Mouse (Mus musculus): ENCODE results near the gene Gm525. TPM values are rescaled to one million over a fixed set of nuclear protein-coding genes. Genes with fewer than 3 reads are reported as not detected.
"Not testable (repeated sequence)": the region's sequence is repeated elsewhere in the genome, so short reads cannot be mapped to it uniquely, and the experiment has no call there.

Gene Gm525
- polyA plus RNA-seq, 1 experiment from 2014 or later: not detected

DNA sequence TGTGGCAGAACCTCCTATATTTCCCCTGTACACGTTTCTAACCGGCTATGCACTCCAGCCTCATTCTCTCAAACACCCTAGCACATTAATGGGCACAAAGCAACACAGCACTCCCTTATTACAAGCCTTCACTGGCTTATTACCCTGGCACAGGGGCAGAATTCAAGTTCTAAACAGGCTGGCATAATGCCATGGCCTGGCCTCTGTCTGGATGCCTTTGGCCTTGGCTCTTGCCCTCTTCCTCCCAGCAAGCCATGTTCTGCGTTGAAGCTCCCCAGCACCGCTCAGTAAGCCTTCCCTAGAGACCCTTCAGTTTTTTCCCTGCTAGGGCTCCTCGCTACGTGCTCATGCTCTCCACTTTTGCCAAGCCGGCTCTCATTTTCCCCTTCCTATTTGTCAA is 30.6 kb upstream of the Gm525 start:
- Histone ChIP-seq H3K36me3 (peaks cover 82% of the 10 kb centered on the region), H3K4me2 (replicated peaks) (no peak overlapping the region), H3K9ac (replicated peaks) (no peak overlapping the region), H3K27me3 (no peaks in the 10 kb centered on the region), H3K27ac (replicated peaks) (no peak overlapping the region), H3K9me3 (peaks cover 7% of the 10 kb centered on the region), H3K4me3 (no peak overlapping the region), H3K4me1 (no peaks in the 10 kb centered on the region)
- 92% methylated on average over 7 of the region's 7 CpGs for WGBS
- ATAC-seq (ENCODE audit: low FRiP score, low read depth): no peak

DNA sequence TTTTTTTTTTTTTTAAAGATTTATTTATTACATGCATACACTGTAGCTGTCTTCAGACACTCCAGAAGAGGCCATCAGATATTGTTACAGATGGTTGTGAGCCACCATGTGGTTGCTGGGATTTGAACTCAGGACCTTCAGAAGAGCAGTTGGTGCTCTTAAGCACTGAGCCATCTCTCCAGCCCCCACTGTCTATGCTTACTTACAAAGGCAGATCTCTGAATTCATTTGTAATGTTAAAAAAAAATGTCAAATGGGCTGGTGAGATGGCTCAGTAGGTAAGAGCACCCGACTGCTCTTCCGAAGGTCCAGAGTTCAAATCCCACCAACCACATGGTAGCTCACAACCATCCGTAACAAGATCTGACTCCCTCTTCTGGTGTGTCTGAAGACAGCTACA is 28.1 kb upstream of the Gm525 start:
- not testable (repeated sequence) for ATAC-seq (ENCODE audit: low FRiP score, low read depth); H3K27ac ChIP-seq (replicated peaks); H3K4me1 ChIP-seq; H3K9me3 ChIP-seq; H3K4me3 ChIP-seq; H3K9ac ChIP-seq (replicated peaks); H3K27me3 ChIP-seq; H3K4me2 ChIP-seq (replicated peaks)
- H3K36me3 ChIP-seq: peaks cover 74% of the 10 kb centered on the region
- 96% methylated on average over 3 of the region's 3 CpGs for WGBS

DNA sequence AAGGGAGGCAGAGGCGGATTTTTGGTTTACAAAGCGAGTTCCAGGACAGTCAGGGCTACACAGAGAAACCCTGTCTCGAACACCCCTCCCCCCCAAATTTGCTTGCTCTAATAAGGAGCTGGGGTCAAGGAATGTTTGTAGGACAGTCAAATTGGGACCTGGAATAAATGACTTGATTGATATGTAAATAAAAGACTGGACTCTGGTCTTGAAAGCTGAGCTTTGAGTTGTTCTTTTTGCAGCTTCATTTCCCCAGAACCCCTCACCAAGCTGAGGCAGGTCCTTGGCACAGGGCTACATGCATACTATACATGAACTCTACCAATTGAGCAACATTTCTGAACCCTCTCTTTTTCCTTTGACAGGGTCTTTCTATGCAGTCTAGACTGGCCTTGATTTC is 27.6 kb upstream of the Gm525 start:
- H3K4me2 ChIP-seq (replicated peaks): no peak overlapping the region
- H3K4me1 ChIP-seq: no peaks in the 10 kb centered on the region
- no peak overlapping the region for H3K4me3 ChIP-seq
- WGBS: 99% methylated on average over 3 of the region's 3 CpGs
- H3K9me3 ChIP-seq: peaks cover 7% of the 10 kb centered on the region
- H3K27me3 ChIP-seq: no peaks in the 10 kb centered on the region
- no peak overlapping the region for H3K27ac ChIP-seq (replicated peaks)
- H3K9ac ChIP-seq (replicated peaks): no peak overlapping the region
- H3K36me3 ChIP-seq: peaks cover 74% of the 10 kb centered on the region
- ATAC-seq (ENCODE audit: low FRiP score, low read depth): no peak

DNA sequence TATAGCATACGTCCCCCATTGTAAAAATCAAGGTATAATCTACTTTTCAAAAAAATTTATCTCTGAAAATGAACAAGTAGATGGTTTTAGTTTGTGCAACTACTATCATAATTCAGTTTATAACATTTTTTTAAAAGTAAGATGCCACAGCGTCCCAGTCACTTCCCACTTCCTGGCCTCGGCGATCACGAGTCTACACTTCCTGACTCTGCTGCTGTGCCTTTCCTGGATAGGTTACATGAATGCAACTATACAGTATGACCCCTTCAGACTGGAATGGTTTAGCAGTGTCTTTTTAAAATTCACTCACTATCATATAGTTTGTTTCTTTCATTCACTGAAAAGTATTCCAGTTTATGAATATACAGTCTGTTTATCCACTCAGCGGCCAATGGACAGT is 21.9 kb upstream of the Gm525 start:
- Histone ChIP-seq H3K4me1 (0 out of 2 replicates have a peak, but pooled peaks cover 2% of the 10 kb centered on the region), H3K4me2 (replicated peaks) (no peak overlapping the region), H3K27ac (replicated peaks) (no peak overlapping the region), H3K9ac (replicated peaks) (no peak overlapping the region), H3K9me3 (no peaks in the 10 kb centered on the region), H3K4me3 (no peak overlapping the region), H3K36me3 (peaks cover 42% of the 10 kb centered on the region), H3K27me3 (no peaks in the 10 kb centered on the region)
- no peak for ATAC-seq (ENCODE audit: low FRiP score, low read depth)
- WGBS: 94% methylated on average over 6 of the region's 6 CpGs

DNA sequence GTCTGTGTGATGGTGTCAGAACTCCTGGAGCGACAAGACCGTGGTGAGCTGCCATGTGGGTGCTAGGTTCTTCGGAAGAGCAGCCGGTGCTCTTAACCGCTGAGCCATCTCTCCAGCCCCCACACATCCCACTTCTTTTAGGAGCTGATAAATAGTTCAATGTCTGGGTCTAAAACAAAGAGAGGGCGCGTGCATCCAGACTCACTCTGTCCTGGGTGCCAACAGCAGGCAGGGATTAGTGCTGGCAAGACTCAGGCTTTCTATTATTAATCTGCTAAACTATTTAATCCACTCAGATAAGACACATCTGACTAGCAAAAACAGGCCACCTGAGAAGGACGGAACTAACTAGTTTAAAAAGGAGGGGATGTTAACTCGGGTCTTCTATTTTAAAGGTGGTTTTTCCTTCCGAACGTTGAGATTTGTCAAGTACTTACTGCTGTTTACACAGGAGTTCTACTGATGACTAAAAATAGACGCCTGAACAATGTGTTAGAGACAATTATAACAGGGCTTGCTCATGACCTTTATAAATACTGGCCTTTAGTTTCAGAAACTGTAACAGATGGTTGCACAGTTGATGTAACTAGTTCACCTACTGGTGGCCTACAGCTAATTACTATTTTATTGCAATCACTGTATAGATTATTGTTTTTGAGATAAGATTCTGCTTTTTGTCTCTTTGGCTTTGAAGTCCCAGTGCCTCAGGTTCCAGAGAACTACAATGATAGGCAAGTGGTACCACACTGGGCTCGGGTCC is 17.5 kb upstream of the Gm525 start:
- H3K4me3 ChIP-seq: no peak overlapping the region
- no peak for ATAC-seq (ENCODE audit: low FRiP score, low read depth)
- H3K9ac ChIP-seq (replicated peaks): no peak overlapping the region
- H3K4me2 ChIP-seq (replicated peaks): no peak overlapping the region
- H3K36me3 ChIP-seq: peaks cover 13% of the 10 kb centered on the region
- H3K27ac ChIP-seq (replicated peaks): no peak overlapping the region
- H3K27me3 ChIP-seq: no peaks in the 10 kb centered on the region
- 79% methylated on average over 13 of the region's 13 CpGs for WGBS
- H3K9me3 ChIP-seq: no peaks in the 10 kb centered on the region
- H3K4me1 ChIP-seq: peaks cover 22% of the 10 kb centered on the region

DNA sequence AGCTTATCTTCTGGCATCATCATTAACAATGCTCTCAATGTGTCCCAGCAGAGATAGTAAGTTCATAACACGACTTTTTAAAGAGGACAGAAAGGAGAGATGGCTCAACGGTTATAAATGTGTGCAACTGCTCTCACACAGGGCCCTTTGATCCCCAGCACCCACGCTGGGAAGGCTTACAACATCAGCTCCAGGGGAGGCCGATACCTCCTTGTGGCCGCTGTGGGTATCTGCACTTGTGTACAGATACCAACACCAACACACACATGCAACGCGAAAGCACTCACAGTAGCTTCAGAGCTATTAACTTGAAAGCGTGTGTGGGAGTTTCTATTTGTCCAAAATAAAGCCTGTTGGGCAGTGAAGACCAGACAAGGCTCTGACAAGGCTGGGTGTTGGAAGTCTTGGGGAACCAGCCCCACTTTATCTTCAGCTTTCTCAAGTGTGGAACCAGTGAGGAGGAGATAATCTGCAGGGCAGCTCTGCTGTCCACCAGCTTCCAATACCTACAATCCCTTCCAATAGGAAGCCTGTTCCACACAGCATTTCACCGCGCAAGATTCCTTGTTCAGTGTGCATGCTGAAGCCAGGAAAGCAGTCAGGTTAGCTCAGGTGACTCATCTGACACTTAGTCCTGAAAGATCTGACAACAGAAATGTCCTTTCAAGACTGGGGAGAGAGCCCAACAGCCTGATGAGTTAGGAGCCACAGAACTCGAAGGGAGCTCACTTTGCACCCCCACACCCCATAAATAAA is 14.9 kb upstream of the Gm525 start:
- Histone ChIP-seq H3K9me3 (no peaks in the 10 kb centered on the region), H3K4me2 (replicated peaks) (peak overlapping the region; percentile 87), H3K4me1 (peaks cover 22% of the 10 kb centered on the region), H3K36me3 (peaks cover 4% of the 10 kb centered on the region; the same call in 1 of the 2 replicates), H3K27me3 (no peaks in the 10 kb centered on the region), H3K4me3 (peak overlapping the region; percentile 65), H3K27ac (replicated peaks) (no peak overlapping the region), H3K9ac (replicated peaks) (peak overlapping the region; percentile 76; the same call in 1 of the 2 replicates)
- no peak for ATAC-seq (ENCODE audit: low FRiP score, low read depth)
- WGBS: 77% methylated on average over 11 of the region's 11 CpGs

DNA sequence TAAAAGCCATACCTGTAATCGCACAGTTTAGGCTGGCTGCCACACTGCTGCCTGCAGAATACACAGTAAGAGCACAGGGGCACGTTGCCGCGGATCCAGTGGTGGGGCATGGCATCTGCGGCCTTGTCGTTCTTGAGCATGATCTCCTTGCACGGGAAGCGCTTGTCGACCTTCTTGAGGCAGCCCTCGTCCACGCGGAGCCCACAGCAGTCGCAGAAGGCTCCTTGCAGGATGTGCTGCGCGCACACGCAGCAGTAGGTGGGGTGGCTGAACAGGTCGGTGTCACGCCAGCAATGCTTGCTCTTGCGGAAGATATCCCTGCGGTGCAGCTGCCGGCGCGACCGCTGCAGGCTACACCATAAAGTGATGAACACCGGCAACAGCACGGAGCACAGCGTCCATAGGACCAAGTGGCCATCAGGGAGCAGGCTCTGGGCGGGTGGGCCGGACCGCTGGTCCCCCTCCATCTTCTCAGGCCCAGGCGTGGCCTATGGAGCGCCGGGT is 13.7 kb upstream of the Gm525 start:
- H3K4me2 ChIP-seq (replicated peaks): peak overlapping the region; percentile 87
- no peaks in the 10 kb centered on the region for H3K27me3 ChIP-seq
- ATAC-seq (ENCODE audit: low FRiP score, low read depth): peak; percentile 78
- peaks cover 22% of the 10 kb centered on the region for H3K4me1 ChIP-seq
- H3K27ac ChIP-seq (replicated peaks): peak overlapping the region; percentile 31
- under 1% methylated on average over 31 of the region's 33 CpGs for WGBS
- H3K36me3 ChIP-seq: 0 out of 2 replicates have a peak, but pooled peaks cover under 1% of the 10 kb centered on the region
- H3K4me3 ChIP-seq: peak overlapping the region; percentile 65
- H3K9ac ChIP-seq (replicated peaks): peak overlapping the region; percentile 76
- H3K9me3 ChIP-seq: no peaks in the 10 kb centered on the region

DNA sequence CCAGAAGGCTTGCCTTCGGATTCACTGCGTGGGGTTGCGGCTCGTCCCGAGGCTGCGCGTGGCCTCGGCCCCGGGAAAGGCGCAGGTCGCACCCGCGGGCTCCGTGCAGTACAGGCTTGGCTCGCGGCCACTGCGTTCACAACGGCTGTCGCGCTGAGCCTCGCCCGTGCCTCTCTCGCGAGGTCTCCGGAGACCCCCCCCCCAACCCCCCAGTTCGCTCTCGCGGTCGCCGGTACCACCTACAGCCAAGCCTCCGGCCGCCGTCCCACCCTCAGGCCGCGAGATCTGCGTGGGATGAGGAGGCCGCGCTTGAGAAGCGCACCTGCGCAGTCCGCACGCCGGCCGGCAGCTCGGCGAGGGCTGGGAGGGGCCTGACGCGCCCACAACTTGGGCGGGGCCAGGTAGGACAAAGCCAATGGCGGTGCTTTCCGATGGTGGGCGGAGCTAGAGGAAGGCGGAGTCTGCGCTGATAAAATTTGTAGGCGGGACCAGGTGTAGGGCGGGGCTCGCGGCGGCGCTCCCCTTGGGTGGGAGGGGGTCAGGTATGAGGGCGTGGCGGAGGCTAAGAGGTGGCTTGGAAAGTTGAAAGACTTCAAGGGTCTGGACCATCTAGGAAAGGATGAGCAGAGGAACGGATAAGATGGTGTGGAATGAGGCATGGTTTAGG is 13.1 kb upstream of the Gm525 start:
- Histone ChIP-seq H3K36me3 (no peaks in the 10 kb centered on the region), H3K4me3 (peak overlapping the region; percentile 65), H3K27me3 (no peaks in the 10 kb centered on the region), H3K27ac (replicated peaks) (peak overlapping the region; percentile 31), H3K9ac (replicated peaks) (peak overlapping the region; percentile 76), H3K4me1 (peaks cover 22% of the 10 kb centered on the region), H3K9me3 (no peaks in the 10 kb centered on the region), H3K4me2 (replicated peaks) (peak overlapping the region; percentile 87)
- ATAC-seq (ENCODE audit: low FRiP score, low read depth): peak; percentile 93
- WGBS: under 1% methylated on average over 56 of the region's 63 CpGs

DNA sequence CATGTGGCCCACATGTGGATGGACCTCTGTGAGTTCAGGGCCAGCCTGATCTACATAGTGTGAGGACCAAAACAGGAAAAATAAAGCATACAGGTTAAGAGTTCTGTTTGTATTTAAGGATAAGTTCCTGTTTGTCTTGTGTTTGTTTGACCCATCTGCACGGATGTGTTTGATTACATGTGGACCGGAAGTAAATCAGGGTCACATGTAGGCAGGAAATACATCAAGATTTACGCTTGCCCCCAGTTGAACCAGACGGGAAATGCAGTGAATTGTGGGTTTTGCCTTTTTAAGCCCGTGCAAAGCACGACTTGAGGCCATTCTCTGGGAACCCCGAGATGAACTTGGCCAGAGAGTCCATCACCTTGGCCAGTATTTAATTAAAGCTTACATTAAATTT is 12.3 kb upstream of the Gm525 start:
- Histone ChIP-seq H3K36me3 (no peaks in the 10 kb centered on the region), H3K9me3 (no peaks in the 10 kb centered on the region), H3K4me2 (replicated peaks) (no peak overlapping the region), H3K27me3 (no peaks in the 10 kb centered on the region), H3K9ac (replicated peaks) (no peak overlapping the region), H3K27ac (replicated peaks) (no peak overlapping the region), H3K4me1 (peaks cover 20% of the 10 kb centered on the region), H3K4me3 (no peak overlapping the region)
- 92% methylated on average over 7 of the region's 7 CpGs for WGBS
- ATAC-seq (ENCODE audit: low FRiP score, low read depth): no peak

DNA sequence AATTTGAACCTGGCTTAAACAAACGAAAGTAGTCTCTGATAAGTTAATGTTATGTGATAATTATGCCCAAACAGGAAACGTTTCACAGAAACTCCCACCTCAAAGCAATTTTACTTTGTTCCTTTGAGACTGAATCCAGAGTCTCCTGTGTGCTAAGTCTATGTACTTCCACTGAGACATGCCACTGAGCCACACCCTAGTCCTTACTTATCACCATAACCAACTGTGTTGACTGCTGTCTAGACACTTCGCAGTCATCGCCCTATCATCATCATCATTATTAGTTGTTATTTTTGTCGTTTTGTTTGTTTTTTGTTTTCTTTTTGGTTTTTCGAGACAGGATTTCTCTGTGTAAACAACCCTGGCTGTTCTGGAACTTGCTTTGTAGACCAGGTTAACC is 9.3 kb upstream of the Gm525 start:
- 86% methylated on average over 6 of the region's 6 CpGs for WGBS
- Histone ChIP-seq H3K9ac (replicated peaks) (no peak overlapping the region), H3K4me3 (no peak overlapping the region), H3K4me2 (replicated peaks) (no peak overlapping the region), H3K4me1 (peaks cover 7% of the 10 kb centered on the region), H3K27me3 (no peaks in the 10 kb centered on the region), H3K36me3 (no peaks in the 10 kb centered on the region), H3K9me3 (no peaks in the 10 kb centered on the region), H3K27ac (replicated peaks) (no peak overlapping the region)
- ATAC-seq (ENCODE audit: low FRiP score, low read depth): no peak

DNA sequence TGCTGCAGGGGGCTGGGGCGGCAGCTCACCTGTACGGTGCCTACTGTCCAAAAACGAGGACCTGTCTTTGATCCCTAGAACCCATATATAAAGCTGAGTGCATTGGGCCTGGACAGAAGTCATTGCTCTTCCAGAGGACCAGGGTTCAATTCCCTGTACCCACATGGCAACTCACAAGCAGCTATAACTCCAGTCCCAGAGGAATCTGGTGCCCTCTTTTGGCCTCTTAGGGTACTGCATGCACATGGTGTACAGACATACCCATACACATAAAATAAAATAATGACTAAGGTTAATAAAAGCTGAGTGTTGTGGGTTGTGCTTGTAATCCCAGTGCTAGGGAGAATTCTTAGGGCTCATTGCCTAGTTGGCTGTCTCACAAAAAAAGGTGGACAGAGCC is 8.3 kb upstream of the Gm525 start:
- Histone ChIP-seq H3K27me3 (no peaks in the 10 kb centered on the region), H3K9ac (replicated peaks) (no peak overlapping the region), H3K27ac (replicated peaks) (no peak overlapping the region), H3K36me3 (no peaks in the 10 kb centered on the region), H3K4me1 (no peaks in the 10 kb centered on the region), H3K4me2 (replicated peaks) (no peak overlapping the region), H3K9me3 (no peaks in the 10 kb centered on the region), H3K4me3 (no peak overlapping the region)
- no peak for ATAC-seq (ENCODE audit: low FRiP score, low read depth)
- 97% methylated on average over 3 of the region's 3 CpGs for WGBS

DNA sequence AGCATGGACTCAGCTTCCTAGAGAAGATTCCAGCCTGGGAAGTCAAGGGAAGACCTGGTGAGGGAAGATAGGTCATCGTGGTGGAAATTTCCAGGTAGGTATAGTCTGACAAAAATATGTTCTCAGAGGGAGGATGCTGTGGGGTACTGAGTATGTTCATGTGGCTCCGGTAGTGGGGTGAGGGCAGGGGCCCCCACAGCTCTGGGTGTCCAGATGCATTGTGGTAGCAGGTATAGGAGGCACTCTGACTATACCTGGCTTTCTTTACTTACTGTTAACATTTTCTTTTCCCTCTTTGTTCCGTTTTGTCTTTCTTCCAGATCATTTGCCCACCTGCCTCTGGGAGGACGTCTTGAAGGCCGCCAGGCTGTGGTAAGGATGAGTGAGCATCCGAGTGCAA is 7.5 kb upstream of the Gm525 start:
- no peak for ATAC-seq (ENCODE audit: low FRiP score, low read depth)
- H3K9ac ChIP-seq (replicated peaks): no peak overlapping the region
- no peak overlapping the region for H3K27ac ChIP-seq (replicated peaks)
- H3K9me3 ChIP-seq: no peaks in the 10 kb centered on the region
- WGBS: 81% methylated on average over 6 of the region's 6 CpGs
- no peak overlapping the region for H3K4me3 ChIP-seq
- no peaks in the 10 kb centered on the region; the same call in 1 of the 2 replicates for H3K27me3 ChIP-seq
- H3K4me2 ChIP-seq (replicated peaks): no peak overlapping the region
- H3K36me3 ChIP-seq: no peaks in the 10 kb centered on the region
- H3K4me1 ChIP-seq: no peaks in the 10 kb centered on the region
